Mouse (Mus musculus): ENCODE data around the gene Leprot. TPM values are rescaled to one million over a fixed set of nuclear protein-coding genes. Genes with fewer than 3 reads are reported as not detected.

The Leprot gene
- 10 to 100 TPM; 51.2 to 57.4 TPM for total RNA-seq (2023)

GRCm38 (mm10) chr4:101647196-101647905, at the start of gene Leprot:
Gene Leprot (plus strand): TSS chr4:101647718.

Other genes with a start within 250 kb of the Leprot start
- gene Ak4, start 228.4 kb upstream of the Leprot start, total RNA-seq (2023) = 1 to 10 TPM in 1 of 2 experiments, under 1 TPM in 1; 0.46 to 1.3 TPM
- 1 to 10 TPM; 4.5 TPM for gene Dnajc6, start 151.1 kb upstream of the Leprot start, total RNA-seq (2023)
- gene Lepr, start 69.7 kb downstream of the Leprot start, total RNA-seq (2023) = under 1 TPM; 0.18 to 0.49 TPM
- not detected for gene B020004J07Rik, start 196.3 kb downstream of the Leprot start, total RNA-seq (2023)
- gene C130073F10Rik, start 246.1 kb downstream of the Leprot start, total RNA-seq (2023) = not detected

Measured in neutrophil, adult 83 days (primary cell).